Mouse (Mus musculus) MEL-GATA-1-ER (cell line): ENCODE measurements at regions not wholly inside any gene's neighbourhood (a gene's known extent, or its start where the extent isn't known, plus 50 kb on each side); places are given as distances from the start of the nearest gene placed in this dataset.

Source experiments
- DNase-seq: peaks from one replicate; pipeline ENCODE4 v3.0.0-alpha.2; 2012; ENCODE audit warnings: low read depth; ENCODE audit errors: extremely low read depth

DNA sequence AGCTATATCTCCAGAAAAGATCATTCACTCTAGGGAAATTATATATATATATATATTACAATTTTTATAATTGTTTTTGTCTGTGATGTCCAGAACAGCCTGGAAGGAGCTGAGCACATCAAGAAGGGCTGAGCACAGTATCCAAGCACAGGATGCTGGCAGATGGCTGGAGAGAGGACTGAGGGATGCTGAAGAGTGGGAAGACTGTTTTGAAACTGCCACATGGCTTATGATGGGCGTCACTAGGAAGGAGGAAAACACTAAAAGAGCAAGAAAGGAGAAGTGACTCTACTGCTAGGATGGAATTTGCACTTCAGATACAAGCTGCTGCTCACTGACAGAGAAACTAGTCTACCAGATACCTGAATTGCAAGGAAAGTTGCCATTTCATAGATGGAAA lies 50.4 kb upstream of the Atg10 start:
- no peak for DNase-seq

DNA sequence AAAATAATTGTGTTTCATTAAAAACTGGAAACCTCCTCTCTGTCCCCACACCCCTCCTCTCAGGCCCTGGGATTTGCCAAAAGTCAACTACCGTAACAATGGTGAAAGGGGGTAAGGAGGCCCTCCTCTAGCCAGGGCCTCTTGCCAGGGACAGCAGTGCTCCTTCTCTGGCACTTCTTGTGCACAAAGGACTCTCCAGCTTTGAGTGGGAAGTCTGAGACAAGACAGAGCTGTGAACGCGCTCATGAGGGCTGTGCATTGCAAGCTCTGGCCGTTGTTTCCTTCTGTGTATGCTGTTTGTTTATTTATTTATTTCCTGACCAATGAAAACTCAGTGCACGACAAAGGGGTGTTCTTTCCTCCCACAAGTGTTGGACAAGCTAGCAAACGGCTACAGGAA lies 50.8 kb upstream of the Atg10 start:
- DNase-seq: no peak

DNA sequence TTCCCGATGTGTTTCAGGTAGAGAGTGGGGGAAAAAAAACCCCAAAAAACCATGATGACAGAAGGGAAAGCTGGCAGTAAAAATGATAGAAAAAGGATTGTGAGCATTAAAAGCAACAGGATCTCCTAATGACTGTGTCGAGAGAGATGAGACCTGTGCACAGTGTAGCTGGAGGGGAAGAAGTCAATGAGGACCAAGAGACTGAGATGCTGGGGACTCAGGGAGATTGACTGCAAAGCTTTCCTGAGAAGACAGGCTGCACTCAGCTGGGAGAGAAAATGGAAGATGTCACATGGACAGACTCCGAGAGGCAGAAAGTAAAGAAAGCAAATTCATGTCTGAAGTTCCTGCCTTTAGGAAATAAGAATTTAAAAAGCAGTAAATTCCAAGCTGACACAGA lies 55.7 kb upstream of the Atg10 start:
- DNase-seq: no peak

- DNase-seq: no peak
Measured at GRCm38 (mm10) chr13:91295552-91296170, 71.9 kb upstream of the Atg10 start.

DNA sequence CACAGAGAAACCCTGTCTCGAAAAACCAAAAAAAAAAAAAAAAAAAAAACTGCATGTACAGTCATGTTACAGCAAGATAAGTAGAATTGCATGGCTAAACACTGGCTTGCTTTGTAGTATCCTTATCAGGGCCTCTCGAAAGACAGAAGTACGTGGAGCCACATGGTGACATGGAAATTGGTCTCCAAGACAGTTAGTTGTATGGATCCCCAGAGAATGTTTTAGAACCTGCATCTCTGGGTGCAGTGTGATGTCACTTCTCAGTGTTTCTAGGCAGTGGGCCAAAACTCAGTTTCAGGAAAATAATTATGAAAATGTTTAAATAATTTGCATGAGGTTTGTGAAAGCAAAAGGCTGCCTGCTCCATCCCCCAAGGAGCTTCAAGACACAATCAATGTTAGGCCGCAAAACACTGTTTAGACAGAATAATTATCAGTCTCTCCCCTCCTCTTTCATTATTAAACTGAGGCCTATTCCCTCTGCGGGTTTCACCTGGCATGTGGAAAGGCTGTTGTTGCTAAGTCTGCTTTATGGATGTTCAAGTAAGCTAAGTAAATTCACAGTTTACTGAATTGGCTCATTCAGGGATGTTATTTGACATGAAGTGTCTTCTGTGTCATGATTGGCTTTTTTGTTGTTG lies 72.9 kb upstream of the Atg10 start:
- DNase-seq: peak; percentile 47

DNA sequence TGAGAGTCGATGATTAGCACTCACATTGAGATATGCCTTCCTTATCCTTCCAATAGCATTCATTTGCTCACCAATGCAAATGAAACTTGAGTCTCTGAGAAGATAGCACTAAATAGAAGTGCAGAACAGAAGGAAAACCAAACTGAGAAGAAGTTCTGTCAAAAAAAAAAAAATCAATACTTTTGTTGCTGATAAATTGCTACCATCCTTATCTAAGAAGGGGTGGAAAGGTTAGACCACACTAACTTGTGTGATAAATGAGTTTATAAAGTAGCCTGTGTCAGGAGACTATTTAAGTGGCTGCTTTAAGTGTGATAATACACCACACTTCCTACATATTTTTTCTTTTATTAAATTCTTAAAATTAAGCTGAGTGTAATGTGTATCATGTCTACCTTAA lies 78.1 kb upstream of the Atg10 start:
- no peak for DNase-seq

- DNase-seq: no peak
Measured at GRCm38 (mm10) chr13:91305697-91306405, 82.1 kb upstream of the Atg10 start.

DNA sequence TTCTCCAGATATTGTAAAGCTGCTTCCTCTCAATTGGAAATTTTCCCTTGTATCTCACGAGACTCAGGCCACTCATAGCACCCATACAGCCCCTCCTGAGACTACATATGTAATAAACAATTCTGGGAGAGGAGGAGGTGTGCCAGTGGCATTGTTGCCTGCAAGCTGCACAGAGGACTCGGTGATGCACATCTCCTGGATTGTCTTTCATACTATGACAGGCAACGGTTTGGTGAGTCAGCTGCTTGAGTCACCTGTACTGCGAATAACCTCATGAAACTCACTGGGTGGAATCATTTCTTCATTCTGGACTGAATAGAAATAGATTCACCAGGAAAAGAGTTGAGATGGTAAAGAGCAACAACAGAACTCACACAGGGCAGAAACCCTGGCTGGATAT lies 82.8 kb upstream of the Atg10 start:
- no peak for DNase-seq

- DNase-seq: no peak
Measured at GRCm38 (mm10) chr13:91312905-91313571, 89.3 kb upstream of the Atg10 start.

DNA sequence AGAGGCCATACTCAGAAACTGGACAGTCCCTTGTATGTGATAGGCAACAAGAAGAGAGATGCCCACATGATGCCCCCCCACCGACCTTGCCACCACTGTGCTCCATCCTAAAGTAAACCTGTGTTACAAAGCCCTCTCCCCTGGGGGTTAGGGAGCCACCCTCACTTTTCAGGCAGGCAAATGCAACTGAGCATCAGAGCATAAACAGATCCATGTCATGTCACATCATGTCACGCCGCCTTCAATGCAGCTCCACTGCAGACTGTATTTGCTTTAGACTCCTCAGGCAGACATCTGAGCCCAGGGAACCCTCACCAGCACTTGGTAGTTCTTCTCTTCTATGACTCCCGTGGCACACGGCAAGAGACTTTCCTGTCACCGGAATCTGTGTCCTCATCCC lies 98.6 kb upstream of the Atg10 start:
- DNase-seq: no peak

DNA sequence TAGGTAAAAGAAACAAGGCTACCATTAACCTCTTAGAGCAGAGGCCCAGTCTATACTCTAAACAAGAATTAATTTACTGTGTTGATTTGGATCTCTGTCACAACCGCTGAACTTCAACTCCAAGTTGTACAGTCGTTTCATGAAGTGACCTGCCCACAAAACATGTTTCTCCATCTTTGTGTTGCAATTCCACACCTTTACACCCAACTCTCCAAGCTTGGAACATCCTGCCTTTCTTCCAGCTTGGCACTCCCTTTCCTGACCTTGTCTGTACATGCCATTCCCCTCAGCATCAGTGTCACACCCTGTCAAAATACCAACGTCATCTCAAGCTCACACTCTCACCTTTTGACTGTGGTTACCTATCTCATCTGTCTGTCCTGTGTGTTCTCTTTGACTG lies 103.1 kb upstream of the Atg10 start:
- DNase-seq: no peak

GRCm38 (mm10) chr13:91334283-91334682 lies 110.5 kb upstream of the Atg10 start:
- no peak for DNase-seq

DNA sequence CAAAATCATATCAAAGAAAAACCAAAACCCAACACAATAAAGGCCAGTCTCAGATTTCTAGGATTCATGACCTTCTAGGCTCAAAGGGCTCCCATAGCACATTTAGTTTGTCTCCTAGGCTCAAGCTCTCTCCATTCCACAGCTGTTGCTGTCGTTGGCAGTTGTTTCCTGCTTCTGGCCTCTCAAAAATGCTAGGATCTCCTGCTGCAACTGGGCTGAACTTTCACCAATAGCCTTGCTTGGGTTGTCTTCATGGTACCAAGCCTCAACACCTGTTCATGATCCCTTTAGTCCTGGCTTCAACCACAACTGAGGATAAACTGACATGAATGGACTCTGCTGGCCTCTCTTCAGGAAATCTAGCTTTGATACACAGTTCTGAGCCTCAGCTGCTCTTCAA lies 115.9 kb upstream of the Ssbp2 start:
- no peak for DNase-seq

DNA sequence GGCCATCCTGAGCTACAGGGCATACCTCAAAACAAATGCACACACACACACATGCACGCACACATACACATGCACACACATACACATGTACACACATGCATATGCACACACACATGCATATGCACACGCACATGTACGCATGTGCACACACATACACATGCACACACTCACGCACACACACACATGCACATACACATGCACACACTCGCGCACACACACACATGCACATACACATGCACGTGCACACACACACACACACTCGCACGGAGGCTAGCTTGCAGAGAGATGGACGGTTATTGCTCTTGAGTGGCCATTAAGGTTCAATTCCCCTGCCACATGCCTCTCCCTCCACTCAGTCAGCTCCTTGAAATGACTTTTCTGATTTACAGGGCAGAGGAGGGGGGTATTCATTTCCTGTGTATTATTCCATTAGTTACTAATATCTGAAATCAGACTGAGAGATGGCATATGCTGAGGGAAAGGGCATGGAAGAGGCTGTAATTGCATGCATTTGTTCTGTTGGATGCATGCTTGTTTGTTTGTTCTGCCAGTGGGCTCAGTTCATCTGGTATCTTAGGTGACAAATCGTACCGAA lies 111.5 kb upstream of the Ssbp2 start:
- no peak for DNase-seq

DNA sequence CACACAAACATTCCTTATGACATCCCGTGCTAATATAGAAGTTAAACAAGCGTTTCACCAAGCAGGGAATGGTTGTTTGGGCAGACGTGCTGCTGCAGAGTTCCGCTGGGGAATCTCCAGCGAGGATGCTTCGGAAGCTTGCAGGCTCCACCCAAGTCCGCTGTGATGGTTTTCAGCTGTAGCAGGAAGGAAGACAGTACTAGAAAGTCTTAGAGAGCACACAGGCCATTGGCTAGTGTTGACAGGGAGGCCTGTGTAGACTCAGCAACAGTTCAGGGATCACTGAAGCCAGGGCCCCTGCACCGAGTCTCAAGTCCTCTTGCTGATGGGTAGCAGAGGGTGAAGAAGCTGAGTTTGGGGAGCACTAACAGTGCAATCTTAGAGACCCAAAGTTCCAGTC lies 107.8 kb upstream of the Ssbp2 start:
- DNase-seq: no peak

GRCm38 (mm10) chr13:91356516-91356915 lies 103.6 kb upstream of the Ssbp2 start:
- no peak for DNase-seq

- DNase-seq: no peak
Measured at GRCm38 (mm10) chr13:91360121-91360520, 100.0 kb upstream of the Ssbp2 start.

- no peak for DNase-seq
Measured at GRCm38 (mm10) chr13:91365270-91365952, 94.7 kb upstream of the Ssbp2 start.

- no peak for DNase-seq
Measured at GRCm38 (mm10) chr13:91366540-91366939, 93.5 kb upstream of the Ssbp2 start.

GRCm38 (mm10) chr13:91367896-91368556 lies 92.1 kb upstream of the Ssbp2 start:
- no peak for DNase-seq

DNA sequence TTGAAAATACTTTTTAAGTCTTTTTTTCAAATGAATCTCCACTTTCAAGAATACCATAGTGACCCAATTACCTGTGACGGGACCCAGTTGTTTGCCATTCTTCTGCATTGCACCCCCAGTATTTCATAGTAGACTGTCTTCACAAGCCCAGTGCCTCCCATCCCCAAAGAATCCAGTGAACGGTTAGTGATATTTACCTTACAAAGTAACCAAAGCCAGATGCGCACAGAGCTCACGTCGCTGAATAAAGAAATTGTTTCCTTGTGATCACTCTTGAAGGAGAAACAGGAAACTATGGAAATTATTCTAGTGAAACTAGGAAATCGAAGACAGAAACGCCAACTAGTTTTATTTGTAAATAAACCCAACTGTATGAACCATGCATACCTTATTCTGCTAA lies 91.4 kb upstream of the Ssbp2 start:
- DNase-seq: no peak
